Mouse (Mus musculus) CH12.LX (cell line): ENCODE data around the gene Vtcn1.

Experiments
- CTCF ChIP-seq, 2 experiments: IDR thresholded peaks in 1 of 2; conservative IDR thresholded peaks in 1 of 2; 2 replicates each; pipeline ENCODE4 v1.5.1; 2011 to 2012; ENCODE audit warnings: low read depth in 2 of 2, low read length in 2 of 2, improper control_type of control experiment in 1 of 2, inconsistent platforms in 1 of 2, mild to moderate bottlenecking in 1 of 2, moderate library complexity in 1 of 2
- JUND ChIP-seq: conservative IDR thresholded peaks from 2 replicates; pipeline ENCODE4 v1.6.1; 2011; ENCODE audit warnings: low read depth, low read length, improper control_type of control experiment
- MAX ChIP-seq: IDR thresholded peaks from 2 replicates; pipeline ENCODE4 v1.6.1; 2011; ENCODE audit warnings: low read length, improper control_type of control experiment

DNA sequence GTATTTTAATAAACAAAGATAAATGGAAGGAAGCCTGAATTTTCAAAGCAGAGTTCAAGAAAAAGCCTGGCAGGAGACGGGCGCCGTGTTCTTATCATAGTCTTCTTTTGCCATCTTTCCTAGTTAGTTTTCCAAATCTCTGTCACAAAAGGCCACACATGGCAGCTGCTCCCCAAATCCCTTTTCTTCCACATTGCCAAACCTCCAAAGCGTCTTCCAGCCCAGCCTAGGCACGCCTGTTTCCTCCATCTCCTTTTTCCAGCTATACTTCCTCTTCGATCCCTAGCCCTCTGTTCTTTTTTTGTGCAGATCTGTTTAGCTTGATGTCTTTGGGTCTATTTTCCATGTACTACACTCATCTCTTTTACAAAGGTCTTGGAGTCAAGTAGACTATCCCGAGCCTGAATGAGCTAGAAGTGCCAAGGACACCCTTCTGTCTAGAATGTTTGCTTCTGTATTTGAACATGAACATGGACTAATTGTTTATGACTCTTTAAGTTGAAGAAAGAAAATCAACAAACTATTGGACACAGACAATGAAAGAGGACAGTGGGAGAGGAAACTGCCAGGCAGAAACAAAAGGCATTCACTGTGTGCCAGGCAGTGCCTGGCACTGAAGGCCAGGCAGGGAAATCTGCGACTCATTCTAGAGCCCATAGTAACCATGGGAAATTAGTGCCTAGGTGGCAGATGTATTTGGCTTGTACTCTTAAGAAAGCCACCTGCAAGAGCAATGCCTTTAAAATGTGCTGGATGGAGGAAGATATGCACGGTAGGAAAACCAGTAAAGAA is 56.8 kb downstream of the Vtcn1 start:
- TF ChIP-seq JUND, result no peak
- TF ChIP-seq MAX, result no peak
- no peak for TF ChIP-seq CTCF (conservative IDR thresholded peaks at IDR 0.05 in 1 of 2, IDR thresholded peaks at IDR 0.05 in 1 of 2; ENCODE audit: low read depth in 2 of 2, low read length in 2 of 2)
